Comparison of ENCODE assay signal across 9 mouse cellular contexts in the genomic region with DNA sequence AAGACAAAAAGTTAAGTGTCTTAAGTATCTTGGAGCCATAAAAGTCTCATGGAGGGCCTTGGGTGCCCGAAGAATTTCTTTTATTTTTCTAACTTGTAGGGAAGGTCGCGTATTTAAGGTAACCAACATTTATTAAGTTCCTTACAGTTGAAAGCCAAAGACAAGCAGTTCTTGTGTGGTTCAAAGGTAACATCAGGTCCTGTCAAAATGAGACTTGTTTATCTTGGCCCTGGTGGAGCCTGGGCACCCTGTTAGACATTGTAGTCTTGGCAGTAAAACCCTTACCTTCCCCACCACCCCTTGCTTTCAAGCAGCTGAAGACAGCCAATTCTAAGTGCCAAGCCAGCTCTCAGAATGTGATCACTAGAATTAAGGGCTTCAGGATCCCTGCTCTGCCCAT. TPM values are rescaled to one million over a fixed set of nuclear protein-coding genes. Genes with fewer than 3 reads are reported as not detected.
DNase-seq lines count a peak whose midpoint lies in the region; ATAC-seq lines count a peak whose summit lies in the region.
"Had no signal": no experiment of that assay in that cellular context is flagged by ENCODE, and none has a peak within 500 bp of the region (broad histone marks: within the 10 kb centered on the region; RNA-seq: fewer than 3 reads in every experiment).

No protein-coding gene starts in this region.

- peak overlapping the region; percentile 32 for H3K9ac ChIP-seq in embryonic facial prominence, embryonic 12.5 days
- H3K9ac ChIP-seq in kidney, embryonic 14.5 days (ENCODE audit: low read depth, low read length) = peak overlapping the region; percentile 87; the same call in 1 of the 2 replicates

- peaks cover 17% of the 10 kb centered on the region for H3K4me1 ChIP-seq in embryonic facial prominence, embryonic 12.5 days
- peaks cover 5% of the 10 kb centered on the region; the same call in 1 of the 2 replicates for H3K4me1 ChIP-seq in kidney, embryonic 14.5 days (ENCODE audit: control insufficient read depth, insufficient read depth, low read length)

- H3K27ac ChIP-seq in embryonic facial prominence, embryonic 12.5 days = no peak overlapping the region
- H3K27ac ChIP-seq in kidney, embryonic 14.5 days (ENCODE audit: low read depth, low read length) = no peak overlapping the region

- WGBS in embryonic facial prominence, embryonic 12.5 days = 76% methylated on average over 3 of the region's 3 CpGs
- WGBS in kidney, embryonic 14.5 days = 64% methylated on average over 3 of the region's 3 CpGs

- peak; percentile 22 to 50 for DNase-seq in kidney, adult 8-10 months
- DNase-seq in kidney, postnatal 10 days = no peak
- peak; percentile 26 for DNase-seq in naive thymus-derived CD4-positive, alpha-beta T cell, adult 2 months (ENCODE audit: low read depth)
- DNase-seq in frontal cortex, postnatal 25 days (ENCODE audit: low spot score in 2 of 2) = no peak
- DNase-seq in ovary, postnatal 10 days (ENCODE audit: low spot score) = no peak
- DNase-seq in adrenal gland, postnatal 14 days = no peak

- no peak for ATAC-seq in embryonic facial prominence, embryonic 12.5 days (ENCODE audit: insufficient number of reproducible peaks, insufficient read depth, low FRiP score, low TSS enrichment)
- ATAC-seq in kidney, embryonic 14.5 days (ENCODE audit: low FRiP score, low TSS enrichment) = no peak

- peaks cover 9% of the 10 kb centered on the region for H3K36me3 ChIP-seq in embryonic facial prominence, embryonic 12.5 days
- peaks cover 3% of the 10 kb centered on the region; the same call in 1 of the 2 replicates for H3K36me3 ChIP-seq in kidney, embryonic 14.5 days (ENCODE audit: control insufficient read depth, insufficient read depth, low read length)

- peak overlapping the region; percentile 56 for H3K4me3 ChIP-seq in embryonic facial prominence, embryonic 12.5 days
- peak overlapping the region; percentile 71 for H3K4me3 ChIP-seq in kidney, embryonic 14.5 days (ENCODE audit: low read length)

- no peaks in the 10 kb centered on the region for H3K27me3 ChIP-seq in embryonic facial prominence, embryonic 12.5 days
- H3K27me3 ChIP-seq in kidney, embryonic 14.5 days (ENCODE audit: control insufficient read depth, insufficient read depth, low read length) = no peaks in the 10 kb centered on the region

- H3K9me3 ChIP-seq in embryonic facial prominence, embryonic 12.5 days = no peaks in the 10 kb centered on the region
- H3K9me3 ChIP-seq in kidney, embryonic 14.5 days (ENCODE audit: control insufficient read depth, low read length) = no peaks in the 10 kb centered on the region

- peak overlapping the region; percentile 52 for H3K4me2 ChIP-seq in embryonic facial prominence, embryonic 12.5 days (replicated peaks)
- H3K4me2 ChIP-seq in kidney, embryonic 14.5 days (replicated peaks; ENCODE audit: low read depth, low read length) = peak overlapping the region; percentile 61

RNA-seq across cellular contexts. Expression of a gene that starts 0.9 kb away (rescaled TPM):
- 19.7 and 20.3 TPM in 2 replicates for polyA plus RNA-seq in embryonic facial prominence, embryonic 12.5 days (2016; fragmentation: Nextera tagmentation; extraction: Ambion mirVana)
- 9.4 and 17.9 TPM in 2 replicates for polyA plus RNA-seq in kidney, embryonic 14.5 days (2014; fragmentation: Nextera tagmentation; extraction: Ambion mirVana)
- 16.4 and 17.9 TPM in 2 replicates for total RNA-seq in adrenal gland, postnatal 14 days (2021)

RNA-seq across cellular contexts. Expression of a gene that starts 25.6 kb away (rescaled TPM):
- polyA plus RNA-seq in embryonic facial prominence, embryonic 12.5 days (2016; fragmentation: Nextera tagmentation; extraction: Ambion mirVana) = 57.3 and 91.3 TPM in 2 replicates
- polyA plus RNA-seq in kidney, embryonic 14.5 days (2014; fragmentation: Nextera tagmentation; extraction: Ambion mirVana) = 0.46 and 0.62 TPM in 2 replicates
- total RNA-seq in adrenal gland, postnatal 14 days (2021) = 10.6 and 19.4 TPM in 2 replicates
- total RNA-seq: neutrophil, adult 5-6 weeks had no signal

RNA-seq across cellular contexts. Expression of a gene that starts 30.8 kb away (rescaled TPM):
- 54.0 and 62.4 TPM in 2 replicates for polyA plus RNA-seq in embryonic facial prominence, embryonic 12.5 days (2016; fragmentation: Nextera tagmentation; extraction: Ambion mirVana)
- 40.0 and 59.2 TPM in 2 replicates for polyA plus RNA-seq in kidney, embryonic 14.5 days (2014; fragmentation: Nextera tagmentation; extraction: Ambion mirVana)
- total RNA-seq in adrenal gland, postnatal 14 days (2021) = 37.6 and 38.6 TPM in 2 replicates

RNA-seq across cellular contexts. Expression of a gene that starts 46.9 kb away (rescaled TPM):
- polyA plus RNA-seq in embryonic facial prominence, embryonic 12.5 days (2016; fragmentation: Nextera tagmentation; extraction: Ambion mirVana) = 1.0 and 1.3 TPM in 2 replicates
- polyA plus RNA-seq in kidney, embryonic 14.5 days (2014; fragmentation: Nextera tagmentation; extraction: Ambion mirVana) = 1.3 and 1.4 TPM in 2 replicates
- total RNA-seq in adrenal gland, postnatal 14 days (2021) = 19.2 and 23.9 TPM in 2 replicates

Comparison
In these comparisons a context has a peak if more than half of its experiments do, and no peak if none do; other contexts are left out.
1. DNase-seq: peak in kidney, adult 8-10 months (2 of 2) and naive thymus-derived CD4-positive, alpha-beta T cell, adult 2 months (single experiment); none in kidney, postnatal 10 days (single experiment), frontal cortex, postnatal 25 days (0 of 2), ovary, postnatal 10 days (single experiment) and adrenal gland, postnatal 14 days (single experiment).
2. RNA of a gene that starts 25.6 kb away (polyA plus RNA-seq): 57.3 to 91.3 TPM in embryonic facial prominence, embryonic 12.5 days; 0.46 to 0.62 TPM in kidney, embryonic 14.5 days; every median in the first group is over 10 times any median in the second.